Mouse (Mus musculus): ENCODE data around the gene Pax1. TPM values are rescaled to one million over a fixed set of nuclear protein-coding genes. Genes with fewer than 3 reads are reported as not detected.

Gene Pax1
- total RNA-seq, 1 experiment from 2014 or later: not detected

GRCm38 (mm10) chr2:147371289-147371688, 9.6 kb downstream of the Pax1 start:
- no peak for ATAC-seq (replicated peaks; ENCODE audit: insufficient number of reproducible peaks, low FRiP score, low TSS enrichment, poor library complexity, severe bottlenecking)

- ATAC-seq (replicated peaks; ENCODE audit: insufficient number of reproducible peaks, low FRiP score, low TSS enrichment, poor library complexity, severe bottlenecking): no peak
These were observed 10.1 kb downstream of the Pax1 start for GRCm38 (mm10) chr2:147371840-147372239.

GRCm38 (mm10) chr2:147372947-147373666, 11.4 kb downstream of the Pax1 start:
- ATAC-seq (replicated peaks; ENCODE audit: insufficient number of reproducible peaks, low FRiP score, low TSS enrichment, poor library complexity, severe bottlenecking): no peak

DNA sequence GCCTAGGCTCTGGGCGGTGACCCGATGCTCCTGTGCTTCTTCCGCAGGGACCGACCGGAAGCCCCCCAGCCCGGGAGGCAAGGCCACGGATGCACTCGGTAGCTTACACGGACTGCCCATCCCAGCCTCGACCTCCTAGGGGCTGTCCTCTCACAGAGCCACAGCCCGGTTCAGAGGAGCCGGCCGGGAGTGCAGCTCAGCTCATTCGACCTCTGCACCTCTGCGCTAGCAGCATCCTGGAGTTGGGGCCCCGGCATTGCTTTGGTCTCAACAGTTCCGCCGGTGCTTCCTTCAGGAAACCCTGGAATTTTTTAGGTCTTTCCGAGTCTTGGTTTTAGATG, 11.9 kb downstream of the Pax1 start:
- no peak for ATAC-seq (replicated peaks; ENCODE audit: insufficient number of reproducible peaks, low FRiP score, low TSS enrichment, poor library complexity, severe bottlenecking)

DNA sequence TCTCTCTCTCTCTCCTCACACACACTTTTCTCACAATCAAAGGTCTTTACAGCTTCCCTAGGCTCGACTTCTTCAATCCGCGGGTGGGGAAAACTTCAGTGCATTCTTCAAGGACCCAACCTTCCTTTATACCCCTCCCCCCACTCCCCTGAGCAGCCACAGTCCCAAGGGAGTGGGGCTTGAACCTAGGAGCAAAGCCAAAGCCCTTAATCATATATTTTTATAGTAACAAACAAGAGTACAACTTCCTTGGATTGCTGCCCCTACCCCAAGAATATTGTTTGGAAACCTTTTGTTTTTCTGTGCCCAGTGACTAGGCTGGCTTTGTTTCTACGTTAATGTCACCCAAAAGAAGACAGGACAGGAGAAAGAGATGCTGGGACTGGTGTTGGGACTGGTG, 12.5 kb downstream of the Pax1 start:
- ATAC-seq (replicated peaks; ENCODE audit: insufficient number of reproducible peaks, low FRiP score, low TSS enrichment, poor library complexity, severe bottlenecking): no peak

- no peak for ATAC-seq (replicated peaks; ENCODE audit: insufficient number of reproducible peaks, low FRiP score, low TSS enrichment, poor library complexity, severe bottlenecking)
These were observed 13.4 kb downstream of the Pax1 start for GRCm38 (mm10) chr2:147375019-147375715.

DNA sequence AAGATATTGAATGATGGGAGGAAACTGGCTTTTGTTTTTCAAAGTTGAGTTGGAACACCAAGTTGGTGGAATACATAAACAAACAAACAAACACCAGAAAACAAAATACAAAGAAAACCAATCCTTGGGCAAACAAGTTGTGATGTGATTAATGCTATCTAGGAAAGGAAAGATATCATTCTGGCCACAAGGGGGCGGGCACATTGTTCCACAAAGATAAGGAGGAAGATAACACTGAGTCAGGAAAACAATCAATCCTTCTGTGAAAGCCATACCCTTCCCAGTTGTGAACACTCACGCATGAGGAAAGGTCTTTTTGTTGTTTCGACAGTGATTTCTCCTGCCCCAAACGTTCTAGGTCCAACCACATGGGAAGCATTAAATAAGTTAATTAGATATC, 17.2 kb downstream of the Pax1 start:
- ATAC-seq (replicated peaks; ENCODE audit: insufficient number of reproducible peaks, low FRiP score, low TSS enrichment, poor library complexity, severe bottlenecking): no peak

- no peak for ATAC-seq (replicated peaks; ENCODE audit: insufficient number of reproducible peaks, low FRiP score, low TSS enrichment, poor library complexity, severe bottlenecking)
These were observed 21.6 kb downstream of the Pax1 start for GRCm38 (mm10) chr2:147383373-147383772.

GRCm38 (mm10) chr2:147386949-147387348, 25.2 kb downstream of the Pax1 start:
- no peak for ATAC-seq (replicated peaks; ENCODE audit: insufficient number of reproducible peaks, low FRiP score, low TSS enrichment, poor library complexity, severe bottlenecking)

DNA sequence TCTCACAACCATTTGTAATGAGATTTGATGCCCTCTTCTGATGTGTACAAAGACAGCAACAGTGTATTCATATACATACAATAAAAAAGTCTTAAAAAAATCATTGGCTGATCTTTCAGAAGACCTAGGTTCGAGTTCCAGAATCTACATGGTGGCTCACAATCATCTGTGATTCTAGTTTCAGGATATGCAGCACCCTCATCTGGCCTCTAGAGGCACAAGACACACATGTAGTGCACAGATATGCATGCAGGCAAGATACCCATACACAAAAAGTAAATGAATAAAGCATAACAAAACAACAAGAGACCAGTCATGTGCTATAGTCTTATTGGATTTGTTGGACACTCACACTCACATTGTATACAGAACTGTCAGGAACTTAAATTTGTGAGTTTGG, 47.6 kb downstream of the Pax1 start:
- ATAC-seq (replicated peaks; ENCODE audit: insufficient number of reproducible peaks, low FRiP score, low TSS enrichment, poor library complexity, severe bottlenecking): no peak

- ATAC-seq (replicated peaks; ENCODE audit: insufficient number of reproducible peaks, low FRiP score, low TSS enrichment, poor library complexity, severe bottlenecking): no peak
These were observed 53.3 kb downstream of the Pax1 start for GRCm38 (mm10) chr2:147415037-147415436.

DNA sequence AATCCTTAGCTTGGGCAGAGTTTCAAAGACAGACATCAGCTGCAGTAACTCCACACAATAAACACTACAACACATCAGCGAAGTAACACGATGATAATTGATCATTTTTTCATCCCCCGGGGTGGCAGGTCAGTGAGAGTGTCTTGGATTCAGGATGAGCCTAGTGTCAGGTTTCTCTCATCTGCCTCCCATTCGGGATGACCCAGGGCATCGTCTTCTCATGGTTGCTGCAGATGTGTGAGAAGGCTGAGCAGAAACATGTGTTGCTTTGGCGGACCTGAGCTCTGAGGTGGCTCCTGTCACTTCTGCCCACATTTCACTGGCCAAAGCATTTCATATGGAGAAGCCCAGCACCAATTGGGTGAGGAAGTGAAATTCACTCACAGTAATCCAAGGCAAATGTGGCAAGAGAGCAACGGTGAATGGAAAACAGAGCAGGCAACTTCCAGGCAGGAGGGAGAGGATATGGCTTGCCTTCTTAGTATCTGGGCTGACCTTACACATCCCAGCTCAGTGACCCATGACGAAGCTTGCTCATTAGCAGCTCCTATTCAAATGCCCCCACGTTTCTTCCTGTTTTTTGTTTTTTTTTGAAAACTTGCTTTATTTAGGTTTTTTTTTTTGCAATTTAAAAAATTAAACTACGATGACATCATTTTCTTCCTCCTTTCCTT, 63.0 kb downstream of the Pax1 start:
- no peak for ATAC-seq (replicated peaks; ENCODE audit: insufficient number of reproducible peaks, low FRiP score, low TSS enrichment, poor library complexity, severe bottlenecking)

- ATAC-seq (replicated peaks; ENCODE audit: insufficient number of reproducible peaks, low FRiP score, low TSS enrichment, poor library complexity, severe bottlenecking): no peak
These were observed 68.1 kb downstream of the Pax1 start for GRCm38 (mm10) chr2:147429607-147430356.

DNA sequence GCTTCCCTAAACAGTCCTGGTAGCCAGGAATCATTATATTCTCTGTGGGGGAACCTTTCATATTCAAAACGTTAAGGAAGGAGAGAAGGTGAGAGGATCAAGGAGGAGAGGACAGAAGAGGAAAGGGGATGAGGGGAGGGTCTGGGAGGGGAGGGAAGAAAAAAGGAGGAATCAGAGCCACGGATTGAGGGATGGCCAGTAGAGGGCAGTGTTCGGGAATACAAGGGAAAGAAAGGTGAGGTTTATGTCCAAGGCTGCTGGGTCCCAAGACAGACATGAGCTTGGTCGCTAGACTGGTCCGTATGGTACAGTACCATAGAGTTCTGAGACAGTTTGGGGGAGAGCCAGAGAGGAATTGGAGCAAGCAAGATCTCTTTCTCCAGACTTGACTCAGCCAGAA, 71.4 kb downstream of the Pax1 start:
- ATAC-seq (replicated peaks; ENCODE audit: insufficient number of reproducible peaks, low FRiP score, low TSS enrichment, poor library complexity, severe bottlenecking): no peak

Other genes starting within 250 kb of the Pax1 start
- gene Nkx2-2, start 167.7 kb upstream of the Pax1 start, total RNA-seq (2017): not detected in 3 replicates